Mouse (Mus musculus) thymus, postnatal 4 days (tissue): ENCODE measurements around the gene Pdlim4.
"Not testable (repeated sequence)": the region's sequence is repeated elsewhere in the genome, so short reads cannot be mapped to it uniquely, and the experiment has no call there.

Experiments
- DNase-seq: peaks from one replicate; pipeline ENCODE4 v3.0.0; 2021

Gene Pdlim4

DNA sequence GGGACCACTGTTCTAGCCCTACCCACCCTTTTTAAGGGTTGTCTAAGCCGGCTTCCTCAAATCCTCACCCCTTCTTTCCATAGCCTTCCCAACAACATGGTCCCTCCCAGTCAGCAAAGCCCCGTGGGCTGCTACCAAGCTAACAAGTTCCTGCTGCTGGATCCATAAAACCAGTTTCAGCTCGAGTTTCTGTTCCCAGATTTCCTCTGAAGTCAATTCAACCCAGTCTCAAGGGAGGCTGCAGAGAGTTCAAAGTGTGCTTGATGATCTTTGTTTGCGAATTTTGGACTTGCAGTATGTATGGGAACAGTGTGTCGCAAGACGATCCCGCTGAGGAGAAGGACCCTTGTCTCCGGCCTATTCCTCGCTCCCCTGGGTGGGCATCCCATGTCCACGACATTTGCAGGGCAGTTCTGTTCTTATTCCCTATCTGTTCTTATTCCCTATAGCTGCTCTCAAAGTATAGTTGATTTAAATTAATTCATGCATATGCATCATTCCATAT lies 60.3 kb downstream of the Pdlim4 start:
- no peak for DNase-seq

GRCm38 (mm10) chr11:54007717-54008116 lies 61.1 kb downstream of the Pdlim4 start:
- no peak for DNase-seq

DNA sequence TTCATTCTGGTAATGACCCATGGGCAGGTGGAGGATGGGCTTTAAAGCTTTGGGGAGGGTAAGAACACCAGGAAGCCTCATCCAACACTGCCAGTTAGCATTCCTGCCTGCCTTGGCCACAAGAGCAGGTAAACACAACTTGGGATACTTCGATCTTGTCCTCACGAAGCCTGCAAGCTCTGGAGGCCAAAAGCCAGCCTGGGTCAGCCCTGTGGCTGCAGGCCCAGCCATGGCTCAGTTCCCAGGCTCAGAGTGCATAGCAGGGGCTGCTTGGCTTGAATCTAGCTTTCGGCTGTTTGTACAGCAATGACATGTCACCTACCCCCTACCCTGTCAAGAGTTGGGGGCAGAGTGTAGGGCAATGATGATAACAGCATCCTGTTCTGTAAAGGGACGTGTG lies 61.9 kb downstream of the Pdlim4 start:
- DNase-seq, result no peak

GRCm38 (mm10) chr11:54006362-54006761 lies 62.5 kb downstream of the Pdlim4 start:
- not testable (repeated sequence) for DNase-seq
